Mouse (Mus musculus) midbrain, embryonic 16.5 days (tissue): ENCODE results near the gene Gm49369. TPM values are rescaled to one million over a fixed set of nuclear protein-coding genes. Genes with fewer than 3 reads are reported as not detected.
"Not testable (repeated sequence)": the region's sequence is repeated elsewhere in the genome, so short reads cannot be mapped to it uniquely, and the experiment has no call there.

Experiments
- ATAC-seq: fragments of 200-750 bp; cut with Nextera tagmentation; 2 replicates; pipeline ENCODE4 v1.8.0; 2017; ENCODE audit warnings: moderate TSS enrichment
- H3K27ac ChIP-seq: fragments of 300-500 bp; sonication (generic); 2 replicates; pipeline ENCODE4 v1.5.1; 2014; ENCODE audit warnings: mild to moderate bottlenecking, low read length, mixed read lengths
- H3K27me3 ChIP-seq: fragments of 300-500 bp; sonication (generic); 2 replicates; pipeline ENCODE4 v1.6.1; 2014; ENCODE audit warnings: low read depth, low read length, mixed read lengths; ENCODE audit not compliant: control insufficient read depth, insufficient read depth
- H3K36me3 ChIP-seq: fragments of 300-500 bp; sonication (generic); 2 replicates; pipeline ENCODE4 v1.6.1; 2014; ENCODE audit warnings: mild to moderate bottlenecking, low read length, moderate library complexity, mixed read lengths; ENCODE audit not compliant: control insufficient read depth, insufficient read depth
- H3K4me1 ChIP-seq: fragments of 300-500 bp; sonication (generic); 2 replicates; pipeline ENCODE4 v1.6.1; 2014; ENCODE audit warnings: mild to moderate bottlenecking, low read length, mixed read lengths; ENCODE audit not compliant: control insufficient read depth, insufficient read depth
- H3K4me2 ChIP-seq: fragments of 300-500 bp; sonication (generic); 2 replicates; pipeline ENCODE4 v1.6.1; 2014; ENCODE audit warnings: mild to moderate bottlenecking, low read length, mixed read lengths
- H3K4me3 ChIP-seq: fragments of 300-500 bp; sonication (generic); 2 replicates; pipeline ENCODE4 v1.5.1; 2014; ENCODE audit warnings: low read depth, mild to moderate bottlenecking, low read length, moderate library complexity, mixed read lengths
- H3K9ac ChIP-seq: fragments of 300-500 bp; sonication (generic); 2 replicates; pipeline ENCODE4 v1.6.1; 2014; ENCODE audit warnings: low read depth, low read length, mixed read lengths
- H3K9me3 ChIP-seq: fragments of 300-500 bp; sonication (generic); replicated peaks from 2 replicates; pipeline ENCODE4 v1.6.1; 2014; ENCODE audit warnings: mild to moderate bottlenecking, low read length, mixed read lengths; ENCODE audit not compliant: control insufficient read depth, poor library complexity, severe bottlenecking
- WGBS: fragments of 180-500 bp; shearing (Covaris S2); extraction: QIAGEN DNeasy Blood & Tissue Kit; methylation state at CpG from one replicate; pipeline ENCODE4 v1.1.7; 2014; 5-methylcytosine and 5-hydroxymethylcytosine counted together
- polyA plus RNA-seq: library from polyadenylated mRNA; unstranded; fragments of >200 nt; fragmentation: Nextera tagmentation; extraction: Ambion mirVana; gene quantifications from 2 replicates; pipeline ENCODE4 v1.2.1, GENCODE M21; 2015

Gm49369 gene
- polyA plus RNA-seq, 1 experiment from 2014 or later = 2.5 TPM

GRCm38 (mm10) chr7:142332741-142333140 lies 49.7 kb downstream of the Gm49369 start:
- H3K4me2 ChIP-seq, H3K27ac ChIP-seq, H3K4me1 ChIP-seq, ATAC-seq, H3K36me3 ChIP-seq, H3K27me3 ChIP-seq, H3K9ac ChIP-seq, H3K4me3 ChIP-seq, H3K9me3 ChIP-seq: not testable (repeated sequence)
- 84% methylated on average over 2 of the region's 9 CpGs for WGBS

GRCm38 (mm10) chr7:142331281-142331680 lies 51.2 kb downstream of the Gm49369 start:
- Histone ChIP-seq H3K4me3 (no peak overlapping the region), H3K4me2 (no peak overlapping the region), H3K36me3 (no peaks in the 10 kb centered on the region), H3K27ac (no peak overlapping the region), H3K9me3 (no peaks in the 10 kb centered on the region), H3K4me1 (no peaks in the 10 kb centered on the region), H3K9ac (no peak overlapping the region), H3K27me3 (no peaks in the 10 kb centered on the region)
- no peak for ATAC-seq
- 80% methylated on average over 4 of the region's 4 CpGs for WGBS

- no peaks in the 10 kb centered on the region for H3K9me3 ChIP-seq
- H3K9ac ChIP-seq = no peak overlapping the region
- H3K36me3 ChIP-seq = no peaks in the 10 kb centered on the region
- ATAC-seq = no peak
- no peak overlapping the region for H3K4me2 ChIP-seq
- H3K27ac ChIP-seq = no peak overlapping the region
- H3K4me1 ChIP-seq = no peaks in the 10 kb centered on the region
- no peak overlapping the region for H3K4me3 ChIP-seq
- 75% methylated on average over 9 of the region's 9 CpGs for WGBS
- H3K27me3 ChIP-seq = no peaks in the 10 kb centered on the region
Observed at GRCm38 (mm10) chr7:142330271-142330724, 52.2 kb downstream of the Gm49369 start.

- 70% methylated on average over 3 of the region's 3 CpGs for WGBS
- Histone ChIP-seq H3K4me2 (no peak overlapping the region), H3K9me3 (no peaks in the 10 kb centered on the region), H3K27ac (no peak overlapping the region), H3K4me3 (no peak overlapping the region), H3K36me3 (no peaks in the 10 kb centered on the region), H3K27me3 (no peaks in the 10 kb centered on the region), H3K9ac (no peak overlapping the region), H3K4me1 (no peaks in the 10 kb centered on the region)
- no peak for ATAC-seq
Observed at GRCm38 (mm10) chr7:142328507-142328906, 54.0 kb downstream of the Gm49369 start.

GRCm38 (mm10) chr7:142326714-142327445 lies 55.6 kb downstream of the Gm49369 start:
- Histone ChIP-seq H3K9ac (no peak overlapping the region), H3K4me3 (no peak overlapping the region), H3K4me1 (no peaks in the 10 kb centered on the region), H3K36me3 (no peaks in the 10 kb centered on the region), H3K27ac (no peak overlapping the region), H3K9me3 (no peaks in the 10 kb centered on the region), H3K27me3 (no peaks in the 10 kb centered on the region), H3K4me2 (no peak overlapping the region)
- 69% methylated on average over 9 of the region's 9 CpGs for WGBS
- no peak for ATAC-seq

GRCm38 (mm10) chr7:142323396-142324117 lies 58.9 kb downstream of the Gm49369 start:
- ATAC-seq = no peak
- H3K9me3 ChIP-seq = no peaks in the 10 kb centered on the region
- 89% methylated on average over 12 of the region's 12 CpGs for WGBS
- no peak overlapping the region for H3K4me3 ChIP-seq
- H3K36me3 ChIP-seq = no peaks in the 10 kb centered on the region
- no peaks in the 10 kb centered on the region for H3K27me3 ChIP-seq
- no peak overlapping the region for H3K4me2 ChIP-seq
- H3K4me1 ChIP-seq = no peaks in the 10 kb centered on the region
- no peak overlapping the region for H3K27ac ChIP-seq
- no peak overlapping the region for H3K9ac ChIP-seq

- Histone ChIP-seq H3K4me3 (no peak overlapping the region), H3K9ac (no peak overlapping the region), H3K4me2 (no peak overlapping the region), H3K36me3 (no peaks in the 10 kb centered on the region), H3K27me3 (no peaks in the 10 kb centered on the region), H3K9me3 (no peaks in the 10 kb centered on the region), H3K4me1 (no peaks in the 10 kb centered on the region), H3K27ac (no peak overlapping the region)
- 95% methylated on average over 6 of the region's 6 CpGs for WGBS
- no peak for ATAC-seq
Observed at GRCm38 (mm10) chr7:142322641-142323040, 59.8 kb downstream of the Gm49369 start.

- not testable (repeated sequence) for H3K9ac ChIP-seq, H3K4me2 ChIP-seq, ATAC-seq, H3K9me3 ChIP-seq, H3K4me1 ChIP-seq, H3K27me3 ChIP-seq, H3K36me3 ChIP-seq, H3K4me3 ChIP-seq, H3K27ac ChIP-seq
- 51% methylated on average over 3 of the region's 10 CpGs for WGBS
Observed at GRCm38 (mm10) chr7:142321637-142322306, 60.7 kb downstream of the Gm49369 start.
